Mouse (Mus musculus): ENCODE measurements around the gene Rcan2. TPM values are rescaled to one million over a fixed set of nuclear protein-coding genes. Genes with fewer than 3 reads are reported as not detected.

Gene Rcan2
- not detected for total RNA-seq (2023)

DNA sequence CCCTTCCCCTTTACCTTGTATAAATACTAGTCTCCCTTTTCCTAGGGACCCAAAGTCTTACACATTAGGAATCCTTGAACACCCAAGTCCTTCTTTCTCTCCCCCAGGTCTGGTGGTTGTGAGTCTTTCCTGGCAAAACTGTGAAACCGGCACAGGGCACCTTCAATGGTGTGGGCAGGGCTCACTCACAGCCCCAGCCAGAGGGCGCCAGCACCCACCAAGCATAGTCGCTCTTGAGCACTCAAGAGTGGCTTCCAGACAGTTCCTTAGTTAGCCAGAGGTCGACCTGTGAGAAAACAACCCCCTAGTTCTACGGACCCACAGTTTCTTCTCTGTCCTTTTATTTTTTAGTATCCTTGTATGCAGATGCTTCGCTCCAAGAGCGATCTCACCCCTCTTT is at the start of gene Rcan2:
TSS of gene Rcan2 (plus strand) at position 275 of the 400 bp plus-strand sequence.

DNA sequence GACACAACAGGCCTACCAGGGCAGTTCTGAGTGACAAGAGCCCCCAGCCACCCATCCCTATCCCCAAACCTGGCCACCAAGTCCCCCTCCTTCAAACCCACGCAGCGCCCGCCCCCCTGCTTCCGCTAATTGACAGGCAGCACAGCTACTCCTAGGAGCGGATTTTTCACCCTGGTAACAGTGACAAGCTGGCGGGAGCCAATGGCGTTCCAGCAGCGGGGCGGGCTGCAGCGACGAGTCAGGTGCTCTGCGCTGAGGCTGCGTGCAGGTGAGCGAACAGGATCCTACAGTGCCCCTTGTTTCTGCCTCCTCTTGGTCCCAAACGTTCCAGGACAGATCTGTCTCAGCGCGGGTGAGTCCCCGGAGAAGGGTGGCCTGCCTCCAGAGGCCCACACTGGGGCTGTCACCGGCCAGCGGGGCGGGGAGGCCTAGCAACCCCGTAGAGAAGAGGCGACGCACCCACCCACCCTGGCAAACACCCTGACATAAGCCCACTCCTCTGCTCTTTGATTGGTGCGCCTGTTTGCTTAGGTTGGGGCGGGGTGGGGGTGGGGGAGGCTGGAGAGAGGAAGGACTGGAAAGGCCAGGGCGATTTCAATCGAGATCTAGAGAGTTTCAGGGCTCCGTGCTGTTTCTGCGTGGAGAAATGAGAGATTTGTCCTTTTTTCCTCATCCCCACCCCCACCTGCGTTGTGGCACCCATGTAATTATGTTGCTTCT is 277.6 kb downstream of the Rcan2 start, which contains the start of gene Enpp5:
TSS of gene Enpp5 (plus strand) at position 183 of the 720 bp plus-strand sequence.

Other genes starting within 250 kb of the Rcan2 start
- gene Pla2g7, start 233.3 kb upstream of the Rcan2 start, total RNA-seq (2023) = 1 to 10 TPM; 1.1 to 1.2 TPM
- under 1 TPM; 0.09 to 0.12 TPM for gene Tdrd6, start 171.1 kb upstream of the Rcan2 start, total RNA-seq (2023)
- gene Slc25a27, start 134.1 kb upstream of the Rcan2 start, total RNA-seq (2023) = 10 to 100 TPM; 14.5 to 18.2 TPM
- 1 to 10 TPM; 2.1 to 2.8 TPM for gene Cyp39a1, start 133.9 kb upstream of the Rcan2 start, total RNA-seq (2023)

Measured in T-cell, adult 66 days (primary cell).